Mouse (Mus musculus): Measurements from ENCODE around the gene Kif1c. TPM values are rescaled to one million over a fixed set of nuclear protein-coding genes. Genes with fewer than 3 reads are reported as not detected.
A peak's percentile ranks its signal among the peaks of the same experiment; 100 is the strongest.

Gene Kif1c
- total RNA-seq, 2 experiments from 2014 or later: 451 to 452 TPM

GRCm38 (mm10) chr11:70686901-70687566 is 13.3 kb upstream of the Kif1c start:
- intact Hi-C loops (cut with DNase I): loop anchor here (5.0 kb wide), 1 partner anchor 70 kb away; no protein-coding TSS in a partner anchor
- DNase-seq (ENCODE audit: low spot score): no peak

- DNase-seq (ENCODE audit: low spot score): peak; percentile 88
- intact Hi-C loops (cut with DNase I): loop anchor here (5.0 kb wide), 1 partner anchor 70 kb away; no protein-coding TSS in a partner anchor
These were observed 12.6 kb upstream of the Kif1c start, which contains the start of gene Camta2 for GRCm38 (mm10) chr11:70687601-70688199. Gene Camta2 (minus strand): TSS chr11:70688105.

GRCm38 (mm10) chr11:70688372-70688771 is 12.0 kb upstream of the Kif1c start:
- no peak for DNase-seq (ENCODE audit: low spot score)
- intact Hi-C loops (cut with DNase I): loop anchor here (5.0 kb wide), 1 partner anchor 69 kb away; no protein-coding TSS in a partner anchor

GRCm38 (mm10) chr11:70689578-70689977 is 10.8 kb upstream of the Kif1c start:
- intact Hi-C loops (cut with DNase I): loop anchor here (5.0 kb wide), 1 partner anchor 68 kb away; no protein-coding TSS in a partner anchor
- DNase-seq (ENCODE audit: low spot score): no peak

GRCm38 (mm10) chr11:70693504-70693903 is 6.8 kb upstream of the Kif1c start:
- intact Hi-C loops (cut with DNase I): no loop called here
- DNase-seq (ENCODE audit: low spot score): no peak

GRCm38 (mm10) chr11:70697376-70697775 is 3.0 kb upstream of the Kif1c start:
- no peak for DNase-seq (ENCODE audit: low spot score)
- intact Hi-C loops (cut with DNase I): no loop called here

- no peak for DNase-seq (ENCODE audit: low spot score)
- intact Hi-C loops (cut with DNase I): no loop called here
These were observed 1.3 kb upstream of the Kif1c start for GRCm38 (mm10) chr11:70699051-70699450.

GRCm38 (mm10) chr11:70700613-70701012 is 265 bp downstream of the Kif1c start:
- DNase-seq (ENCODE audit: low spot score): peak; percentile 69
- intact Hi-C loops (cut with DNase I): no loop called here

- intact Hi-C loops (cut with DNase I): no loop called here
- no peak for DNase-seq (ENCODE audit: low spot score)
These were observed 1.0 kb downstream of the Kif1c start for GRCm38 (mm10) chr11:70701221-70701955.

- intact Hi-C loops (cut with DNase I): loop anchor here (2.0 kb wide), 1 partner anchor 55 kb away; the partner anchor contains the start of genes Rnf167 and Slc25a11
- no peak for DNase-seq (ENCODE audit: low spot score)
These were observed 1.8 kb downstream of the Kif1c start for GRCm38 (mm10) chr11:70701984-70702733.

GRCm38 (mm10) chr11:70702781-70703180 is 2.4 kb downstream of the Kif1c start:
- peak; percentile 66 for DNase-seq (ENCODE audit: low spot score)
- intact Hi-C loops (cut with DNase I): loop anchor here (2.0 kb wide), 1 partner anchor 56 kb away; the partner anchor contains the start of genes Rnf167 and Slc25a11

GRCm38 (mm10) chr11:70706127-70706526 is 5.8 kb downstream of the Kif1c start:
- intact Hi-C loops (cut with DNase I): no loop called here

GRCm38 (mm10) chr11:70711026-70711425 is 10.7 kb downstream of the Kif1c start:
- no peak for DNase-seq (ENCODE audit: low spot score)
- intact Hi-C loops (cut with DNase I): no loop called here

More at GRCm38 (mm10) chr11:70706127-70706526, 5.8 kb downstream of the Kif1c start:
- no peak for DNase-seq (ENCODE audit: low spot score)

- intact Hi-C loops (cut with DNase I): no loop called here
These were observed 12.9 kb downstream of the Kif1c start for GRCm38 (mm10) chr11:70713222-70713621.

GRCm38 (mm10) chr11:70715832-70716231 is 15.5 kb downstream of the Kif1c start:
- no peak for DNase-seq (ENCODE audit: low spot score)
- intact Hi-C loops (cut with DNase I): no loop called here

More at GRCm38 (mm10) chr11:70713222-70713621, 12.9 kb downstream of the Kif1c start:
- no peak for DNase-seq (ENCODE audit: low spot score)

GRCm38 (mm10) chr11:70718481-70718880 is 18.1 kb downstream of the Kif1c start:
- intact Hi-C loops (cut with DNase I): no loop called here
- no peak for DNase-seq (ENCODE audit: low spot score)

GRCm38 (mm10) chr11:70720567-70720966 is 20.2 kb downstream of the Kif1c start:
- no peak for DNase-seq (ENCODE audit: low spot score)
- intact Hi-C loops (cut with DNase I): no loop called here

- DNase-seq (ENCODE audit: low spot score): no peak
- intact Hi-C loops (cut with DNase I): no loop called here
These were observed 20.7 kb downstream of the Kif1c start for GRCm38 (mm10) chr11:70721072-70721471.

- no peak for DNase-seq (ENCODE audit: low spot score)
- intact Hi-C loops (cut with DNase I): no loop called here
These were observed 24.4 kb downstream of the Kif1c start for GRCm38 (mm10) chr11:70724706-70725105.

GRCm38 (mm10) chr11:70726585-70726984 is 26.2 kb downstream of the Kif1c start:
- intact Hi-C loops (cut with DNase I): no loop called here

More at GRCm38 (mm10) chr11:70726585-70726984, 26.2 kb downstream of the Kif1c start:
- no peak for DNase-seq (ENCODE audit: low spot score)
